Mouse (Mus musculus) small intestine, adult 10 weeks (tissue): Measurements from ENCODE around the gene Ier2. TPM values are rescaled to one million over a fixed set of nuclear protein-coding genes. Genes with fewer than 3 reads are reported as not detected.

ENCODE experiments used
- polyA plus RNA-seq: library from polyadenylated mRNA; stranded (reverse); fragments of 350-450 nt; fragmentation: Illumina TruSeq; extraction: RNeasy Lipid Tissue Mini Kit (QIAGEN cat#74804); gene quantifications from one replicate; pipeline ENCODE4 v1.2.3, GENCODE M21; 2014; ENCODE audit warnings: low replicate concordance

The Ier2 gene
- 3.3 TPM for polyA plus RNA-seq

DNA sequence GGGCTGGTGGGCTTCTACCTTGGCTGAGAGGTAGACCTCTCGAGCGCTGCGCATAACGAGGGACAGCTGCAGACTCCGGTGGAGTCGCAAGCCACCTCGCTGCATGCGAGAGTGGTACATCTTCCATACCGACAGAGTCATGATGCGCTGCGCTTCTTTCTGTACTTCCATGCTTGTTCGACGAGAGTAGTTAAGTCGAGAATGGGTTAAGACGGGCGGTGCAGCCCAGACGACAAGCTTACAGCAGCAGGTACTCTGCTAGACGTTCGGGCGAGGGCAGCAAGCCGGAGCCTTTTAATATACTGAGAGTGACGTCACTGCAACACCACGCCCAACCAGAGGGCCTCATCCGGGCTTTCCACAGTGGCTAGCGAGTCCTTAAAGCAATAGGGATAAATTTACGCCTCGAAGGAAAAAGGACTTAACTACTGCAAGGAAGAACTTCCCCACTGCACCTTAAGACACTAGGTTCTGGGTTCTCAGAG is at the start of gene Ier2:
Gene Ier2 (minus strand): TSS at position 272 of the 485 bp plus-strand sequence.

DNA sequence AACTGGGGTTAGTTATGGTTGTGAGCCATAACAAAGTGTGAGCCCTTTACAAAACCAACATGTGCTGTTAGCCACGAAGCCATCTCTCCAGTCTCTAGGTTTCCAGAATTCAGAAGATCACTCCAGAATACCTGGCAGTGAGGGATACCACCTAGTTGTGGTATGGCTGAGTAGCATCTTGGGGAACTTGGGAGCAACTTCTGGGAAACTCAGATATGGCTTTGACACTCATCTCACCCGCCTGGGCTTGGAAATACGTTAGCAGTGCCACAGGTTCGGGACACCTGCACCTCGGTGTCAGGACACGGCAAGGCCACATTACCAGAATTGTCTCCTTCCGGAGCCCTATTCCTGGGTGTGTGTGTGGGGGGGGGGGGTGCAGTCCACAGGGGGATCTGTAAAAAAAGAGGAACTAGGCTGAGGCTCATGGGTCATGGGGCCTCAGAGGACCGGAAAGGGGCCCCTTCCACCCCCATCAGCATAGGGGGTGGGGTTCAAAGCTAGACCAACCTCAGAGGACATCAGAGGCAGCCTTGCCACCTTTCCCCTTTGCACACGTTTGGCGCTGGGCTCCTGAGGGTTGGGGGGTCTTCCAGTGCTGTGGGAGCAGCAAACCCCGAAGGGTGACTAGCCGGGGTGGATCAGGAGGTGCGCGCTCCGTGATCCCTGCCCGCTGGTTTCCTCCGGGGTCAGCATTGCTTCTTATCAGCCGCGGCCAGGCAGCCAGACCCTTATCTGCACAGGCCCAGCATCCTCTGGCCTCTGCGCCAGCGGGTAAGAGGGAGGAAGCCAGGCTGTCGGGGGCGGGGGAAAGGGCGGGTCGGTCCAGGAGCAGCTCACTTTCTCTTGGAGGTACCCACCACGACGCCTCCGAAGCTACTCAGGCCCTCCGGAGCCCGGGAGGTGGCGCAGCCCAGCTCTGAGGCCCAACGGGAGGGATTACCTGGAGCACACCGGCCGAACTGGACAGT is 38.6 kb upstream of the Ier2 start, which contains the start of gene Lyl1:
Gene Lyl1 (plus strand): TSS at position 517 of the 971 bp plus-strand sequence.

DNA sequence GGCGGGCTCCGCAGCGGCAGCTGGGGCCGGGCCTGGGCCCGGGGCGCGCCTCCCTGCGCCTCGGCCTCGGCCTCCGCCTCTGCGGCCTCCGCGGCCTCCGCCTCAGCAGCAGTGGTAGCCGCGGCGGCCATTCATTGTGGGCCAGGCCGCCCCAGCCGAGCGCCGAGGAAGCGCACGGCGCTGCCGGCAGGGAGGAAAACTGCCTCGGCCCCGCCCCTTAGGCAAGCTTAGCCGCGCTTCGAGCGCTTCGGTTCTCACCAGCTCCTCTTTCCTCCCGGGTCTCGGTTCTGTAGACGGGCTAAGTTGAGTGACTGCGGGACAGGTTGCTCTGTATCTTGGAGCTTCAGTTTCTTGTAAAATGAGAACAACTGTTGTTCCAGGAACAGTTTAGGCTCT is 25.1 kb upstream of the Ier2 start, which contains the start of gene Nacc1:
Gene Nacc1 (minus strand): TSS at position 158 of the 396 bp plus-strand sequence.

DNA sequence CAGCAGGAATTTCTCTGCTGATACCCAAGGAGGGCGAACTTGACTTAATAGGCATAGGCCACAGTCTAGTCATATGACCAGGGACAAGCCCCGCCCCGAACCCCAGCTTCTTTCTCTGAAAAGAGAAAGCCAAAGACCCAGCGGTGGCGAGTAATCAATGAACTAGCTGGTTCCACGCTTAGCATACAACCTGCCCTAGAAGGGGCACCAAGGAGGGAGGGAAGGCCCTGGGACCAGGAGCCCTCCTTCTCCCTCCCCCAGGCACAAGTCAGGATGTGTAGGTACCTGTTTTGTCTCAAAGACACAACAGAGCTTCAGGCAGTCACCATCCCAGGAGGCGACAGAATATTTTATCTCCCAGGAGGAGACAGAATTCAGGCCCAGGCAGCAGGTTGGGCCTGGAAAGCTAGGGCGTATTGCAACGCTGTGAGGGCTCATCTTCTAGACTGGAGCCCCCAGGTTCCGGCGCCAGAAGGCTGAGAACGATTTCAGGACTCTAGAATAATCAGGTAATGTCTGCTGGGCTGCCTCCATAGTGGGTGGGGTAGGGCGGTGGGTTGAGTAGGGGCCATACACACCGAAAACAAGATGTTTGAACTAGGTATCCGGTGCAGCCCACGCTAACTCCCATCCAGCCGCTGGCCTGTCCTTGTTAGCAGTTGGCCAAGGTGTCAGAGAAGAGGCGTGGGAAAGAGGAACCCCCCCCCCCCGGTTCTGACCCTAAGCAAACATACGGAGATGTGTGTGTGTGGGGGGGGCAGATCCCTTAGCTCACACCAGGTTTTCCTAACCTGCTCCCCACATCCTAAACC is 23.7 kb upstream of the Ier2 start, which contains the start of gene Trmt1:
Gene Trmt1 (plus strand): TSS at position 117 of the 812 bp plus-strand sequence.

Other genes with a start within 250 kb of the Ier2 start
- gene Trmt1, start 23.5 kb upstream of the Ier2 start, polyA plus RNA-seq = 4.4 TPM
- gene Nacc1, start 25.0 kb upstream of the Ier2 start, polyA plus RNA-seq = 0.56 TPM
- gene Lyl1, start 38.6 kb upstream of the Ier2 start, polyA plus RNA-seq = not detected
- gene G430095P16Rik, start 60.2 kb upstream of the Ier2 start, polyA plus RNA-seq = not detected
- gene Nfix, start 137.5 kb upstream of the Ier2 start, polyA plus RNA-seq = 6.2 TPM
- gene Dand5, start 160.0 kb upstream of the Ier2 start, polyA plus RNA-seq = 0.89 TPM
- gene Gadd45gip1, start 168.7 kb upstream of the Ier2 start, polyA plus RNA-seq = not detected
- 1.3 TPM for gene Rad23a, start 177.8 kb upstream of the Ier2 start, polyA plus RNA-seq
- gene Calr, start 184.1 kb upstream of the Ier2 start, polyA plus RNA-seq = 432 TPM
- 1.9 TPM for gene Farsa, start 194.1 kb upstream of the Ier2 start, polyA plus RNA-seq
- gene Syce2, start 209.3 kb upstream of the Ier2 start, polyA plus RNA-seq = 10.3 TPM
- gene Gcdh, start 231.1 kb upstream of the Ier2 start, polyA plus RNA-seq = 33.1 TPM
- not detected for gene Klf1, start 239.1 kb upstream of the Ier2 start, polyA plus RNA-seq
- 3.7 TPM for gene Dnase2a, start 245.7 kb upstream of the Ier2 start, polyA plus RNA-seq